Mouse (Mus musculus) G1E (cell line): Measurements from ENCODE around the gene Rnf115.

ENCODE experiments used
- CTCF ChIP-seq: IDR thresholded peaks from 2 replicates; pipeline ENCODE4 v1.5.1; 2012; ENCODE audit warnings: low read depth, low read length, inconsistent platforms, mixed read lengths
- GATA1 ChIP-seq: IDR thresholded peaks from 2 replicates; pipeline ENCODE4 v1.6.1; 2012; ENCODE audit warnings: borderline replicate concordance, low read length, inconsistent platforms, mixed read lengths
- GATA2 ChIP-seq: IDR thresholded peaks from 2 replicates; pipeline ENCODE4 v1.6.1; 2012; ENCODE audit warnings: low read depth, low read length, inconsistent platforms, borderline replicate concordance
- POLR2AphosphoS5 ChIP-seq: IDR thresholded peaks from 2 replicates; pipeline ENCODE4 v1.6.1; 2012; ENCODE audit warnings: low read depth, low read length, inconsistent platforms; ENCODE audit not compliant: insufficient replicate concordance
- TAL1 ChIP-seq: conservative IDR thresholded peaks from 2 replicates; pipeline ENCODE4 v1.6.1; 2012; ENCODE audit warnings: low read depth, low read length, inconsistent platforms, mixed read lengths

DNA sequence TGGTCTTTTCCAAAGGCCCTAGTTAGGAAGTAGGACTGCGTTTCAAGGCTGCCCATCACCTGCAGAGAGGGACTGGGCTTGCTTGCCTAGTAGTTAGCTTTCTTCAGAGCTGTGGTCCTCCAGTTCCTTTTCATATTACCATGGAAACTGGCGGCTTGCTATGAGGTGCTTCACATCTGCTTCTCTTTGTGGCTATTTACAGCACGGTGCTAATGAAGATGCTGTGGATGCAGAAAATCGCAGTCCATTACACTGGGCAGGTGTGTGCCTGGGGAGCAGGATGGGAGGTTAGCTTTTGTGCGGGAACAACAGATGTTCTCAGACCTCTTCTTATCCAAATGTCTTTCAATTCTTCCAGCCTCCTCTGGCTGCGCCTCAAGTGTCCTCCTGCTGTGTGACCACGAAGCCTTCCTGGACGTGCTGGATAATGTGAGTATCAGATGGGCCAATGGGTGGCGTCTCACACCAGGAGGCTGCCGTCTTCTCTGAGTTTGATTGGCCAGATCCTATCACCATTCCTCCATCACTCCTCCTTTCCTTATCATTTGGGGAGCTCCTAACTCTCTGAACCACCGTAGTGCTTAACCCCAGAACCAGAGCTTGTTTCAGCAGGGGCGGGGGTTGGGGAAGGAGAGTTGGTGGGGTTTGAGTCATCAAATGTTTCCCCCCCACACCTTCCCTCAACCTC, 47.1 kb upstream of the Rnf115 start:
- TF ChIP-seq GATA1 (no peak), CTCF (no peak), POLR2AphosphoS5 (no peak), TAL1 (no peak), GATA2 (no peak)
